Mouse (Mus musculus) intestine, postnatal 0 days (tissue): Measurements from ENCODE around the gene Gm34653. TPM values are rescaled to one million over a fixed set of nuclear protein-coding genes. Genes with fewer than 3 reads are reported as not detected.
A peak's percentile ranks its signal among the peaks of the same experiment; 100 is the strongest.

Source experiments
- ATAC-seq: fragments of 200-750 bp; cut with Nextera tagmentation; 2 replicates; pipeline ENCODE4 v1.8.0; 2017; ENCODE audit warnings: mild to moderate bottlenecking, moderate TSS enrichment, moderate library complexity
- H3K27ac ChIP-seq: fragments of 300-500 bp; sonication (generic); 2 replicates; pipeline ENCODE4 v1.5.1; 2014; ENCODE audit warnings: mild to moderate bottlenecking, low read depth, low read length, moderate library complexity
- H3K27me3 ChIP-seq: fragments of 300-500 bp; sonication (generic); replicated peaks from 2 replicates; pipeline ENCODE4 v1.6.1; 2014; ENCODE audit warnings: low read length, mixed read lengths; ENCODE audit not compliant: control insufficient read depth, insufficient read depth
- H3K36me3 ChIP-seq: fragments of 300-500 bp; sonication (generic); 2 replicates; pipeline ENCODE4 v1.6.1; 2014; ENCODE audit warnings: mild to moderate bottlenecking, moderate library complexity; ENCODE audit not compliant: control insufficient read depth, insufficient read depth
- H3K4me1 ChIP-seq: fragments of 300-500 bp; sonication (generic); replicated peaks from 2 replicates; pipeline ENCODE4 v1.6.1; 2014; ENCODE audit warnings: antibody characterized with exemption, low read length, mixed read lengths; ENCODE audit not compliant: control insufficient read depth, insufficient read depth
- H3K4me2 ChIP-seq: fragments of 300-500 bp; sonication (generic); replicated peaks from 2 replicates; pipeline ENCODE4 v1.6.1; 2014; ENCODE audit warnings: low read depth, mild to moderate bottlenecking, moderate library complexity
- H3K4me3 ChIP-seq: fragments of 300-500 bp; sonication (generic); 2 replicates; pipeline ENCODE4 v1.5.1; 2014; ENCODE audit warnings: low read depth, low read length
- H3K9ac ChIP-seq: fragments of 300-500 bp; sonication (generic); 2 replicates; pipeline ENCODE4 v1.6.1; 2014; ENCODE audit warnings: mild to moderate bottlenecking, low read depth, low read length
- H3K9me3 ChIP-seq: fragments of 300-500 bp; sonication (generic); 2 replicates; pipeline ENCODE4 v1.6.1; 2016; ENCODE audit warnings: mixed run types; ENCODE audit not compliant: control insufficient read depth
- CTCF ChIP-seq: sonication (generic); IDR thresholded peaks from 2 replicates; pipeline ENCODE4 v1.5.1; 2016; ENCODE audit warnings: low read depth, mild to moderate bottlenecking, control low read depth, antibody characterized with exemption, moderate library complexity
- WGBS: fragments of 180-500 bp; shearing (Covaris S2); extraction: QIAGEN DNeasy Blood & Tissue Kit; methylation state at CpG from one replicate; pipeline ENCODE4 v1.1.7; 2014; 5-methylcytosine and 5-hydroxymethylcytosine counted together
- polyA plus RNA-seq: library from polyadenylated mRNA; unstranded; fragments of >200 nt; fragmentation: Nextera tagmentation; extraction: Ambion mirVana; gene quantifications from 2 replicates; pipeline ENCODE4 v1.2.1, GENCODE M21; 2015

Gm34653 gene
- polyA plus RNA-seq, 1 experiment from 2014 or later, result not detected

- H3K27me3 ChIP-seq, result no peaks in the 10 kb centered on the region
- H3K4me3 ChIP-seq, result peak within 1 kb of the TSS; percentile 40
- no peaks in the 10 kb centered on the region for H3K36me3 ChIP-seq
- peak within 1 kb of the TSS; percentile 71 for H3K27ac ChIP-seq
- whole genome bisulfite sequencing, result 4% methylated on average over 14 of the region's 14 CpGs
- TF ChIP-seq CTCF, result no peak
- ATAC-seq, result no peak
- H3K4me2 ChIP-seq, result peak within 1 kb of the TSS; percentile 71
- peak within 1 kb of the TSS; percentile 53; the same call in 1 of the 2 replicates for H3K9ac ChIP-seq
- 0 out of 2 replicates have a peak, but pooled peaks cover 11% of the 10 kb centered on the region for H3K4me1 ChIP-seq
- H3K9me3 ChIP-seq, result no peaks in the 10 kb centered on the region
Measured at GRCm38 (mm10) chr2:34874271-34874670, 41.5 kb downstream of the Gm34653 start, which contains the start of gene Cutal. Gene Cutal (plus strand): TSS chr2:34874396.

DNA sequence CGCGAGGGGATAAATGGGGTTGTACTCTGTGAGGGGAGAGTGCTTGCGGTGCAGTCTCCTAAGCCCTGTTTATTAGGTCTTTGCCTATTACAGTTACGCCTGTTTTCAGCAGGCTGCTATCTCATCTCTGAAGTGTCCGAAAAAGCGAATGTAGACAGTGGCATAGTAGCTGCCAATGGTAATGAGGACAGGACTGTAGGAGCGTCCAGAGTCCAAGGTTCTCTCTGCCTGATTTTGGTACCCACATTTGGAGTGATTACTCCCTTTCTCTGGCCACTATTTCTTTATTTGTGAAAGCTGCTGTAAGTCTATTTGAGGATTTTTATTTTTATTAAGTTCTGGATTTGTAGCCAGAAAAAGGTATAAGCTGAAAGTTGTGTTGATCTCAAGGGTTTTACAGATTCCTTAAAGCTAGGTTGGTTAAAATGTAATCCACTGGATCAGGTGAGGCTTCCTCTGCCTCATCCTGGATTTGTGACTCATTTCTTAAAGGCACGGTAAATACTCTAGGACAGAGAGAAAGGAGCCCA is 42.1 kb downstream of the Gm34653 start, which contains the start of gene Psmd5:
Psmd5 (minus strand) TSS at position 153 of the 530 bp plus-strand sequence.
- peak within 1 kb of the TSS; percentile 71 for H3K4me2 ChIP-seq
- ATAC-seq, result no peak
- no peaks in the 10 kb centered on the region for H3K9me3 ChIP-seq
- peak within 1 kb of the TSS; percentile 53; the same call in 1 of the 2 replicates for H3K9ac ChIP-seq
- H3K4me1 ChIP-seq, result 0 out of 2 replicates have a peak, but pooled peaks cover 11% of the 10 kb centered on the region
- no peaks in the 10 kb centered on the region for H3K36me3 ChIP-seq
- TF ChIP-seq CTCF, result 0 out of 2 replicates have a peak, but pooled peaks have one; percentile 8
- 8% methylated on average over 8 of the region's 8 CpGs for WGBS
- peak within 1 kb of the TSS; percentile 71 for H3K27ac ChIP-seq
- no peaks in the 10 kb centered on the region for H3K27me3 ChIP-seq
- H3K4me3 ChIP-seq, result peak within 1 kb of the TSS; percentile 40

DNA sequence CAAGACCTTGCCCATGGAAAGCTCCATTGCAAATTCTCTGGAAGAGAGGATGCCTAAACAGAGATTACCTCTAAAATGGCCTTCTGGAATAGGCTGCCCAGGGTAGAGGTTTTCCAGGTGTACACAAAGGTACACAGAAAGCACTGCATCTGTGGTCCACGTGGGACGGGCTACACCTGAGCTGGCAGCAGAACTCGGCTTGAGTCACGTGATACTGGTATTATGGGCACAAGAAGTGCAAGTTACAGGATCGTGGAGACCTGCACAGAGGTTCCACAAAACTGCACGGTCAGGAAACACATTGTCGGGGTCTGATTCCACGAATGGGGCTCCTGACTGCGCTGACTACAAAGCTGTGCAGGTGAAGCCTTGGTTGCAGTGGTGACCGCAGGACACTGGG is 47.2 kb downstream of the Gm34653 start:
- no peak for ATAC-seq
- Histone ChIP-seq H3K9ac (no peak overlapping the region), H3K9me3 (no peaks in the 10 kb centered on the region), H3K36me3 (no peaks in the 10 kb centered on the region), H3K4me3 (no peak overlapping the region), H3K4me2 (no peak overlapping the region), H3K27me3 (no peaks in the 10 kb centered on the region), H3K4me1 (0 out of 2 replicates have a peak, but pooled peaks cover 3% of the 10 kb centered on the region), H3K27ac (no peak overlapping the region)
- 88% methylated on average over 10 of the region's 10 CpGs for WGBS
- TF ChIP-seq CTCF, result no peak

GRCm38 (mm10) chr2:34882757-34883156 is 50.0 kb downstream of the Gm34653 start:
- Histone ChIP-seq H3K27ac (no peak overlapping the region), H3K36me3 (no peaks in the 10 kb centered on the region), H3K4me3 (no peak overlapping the region), H3K4me1 (0 out of 2 replicates have a peak, but pooled peaks cover 3% of the 10 kb centered on the region), H3K9ac (no peak overlapping the region), H3K27me3 (no peaks in the 10 kb centered on the region), H3K4me2 (no peak overlapping the region), H3K9me3 (no peaks in the 10 kb centered on the region)
- TF ChIP-seq CTCF, result no peak
- ATAC-seq, result no peak; the same call in 1 of the 2 replicates
- WGBS, result 51% methylated on average over 2 of the region's 2 CpGs

- H3K36me3 ChIP-seq, result no peaks in the 10 kb centered on the region
- no peak overlapping the region for H3K4me2 ChIP-seq
- no peak overlapping the region for H3K9ac ChIP-seq
- peak overlapping the region; percentile 75 for H3K27ac ChIP-seq
- no peaks in the 10 kb centered on the region for H3K27me3 ChIP-seq
- TF ChIP-seq CTCF, result no peak
- H3K9me3 ChIP-seq, result no peaks in the 10 kb centered on the region
- peak; percentile 93 for ATAC-seq
- no peak overlapping the region for H3K4me3 ChIP-seq
- 22% methylated on average over 5 of the region's 5 CpGs for WGBS
- 0 out of 2 replicates have a peak, but pooled peaks cover 3% of the 10 kb centered on the region for H3K4me1 ChIP-seq
Measured at GRCm38 (mm10) chr2:34883190-34883589, 50.4 kb downstream of the Gm34653 start.

GRCm38 (mm10) chr2:34884186-34884585 is 51.4 kb downstream of the Gm34653 start:
- no peak for TF ChIP-seq CTCF
- Histone ChIP-seq H3K4me1 (no peaks in the 10 kb centered on the region), H3K9ac (no peak overlapping the region), H3K9me3 (no peaks in the 10 kb centered on the region), H3K27ac (no peak overlapping the region), H3K4me2 (no peak overlapping the region), H3K4me3 (no peak overlapping the region), H3K27me3 (no peaks in the 10 kb centered on the region), H3K36me3 (no peaks in the 10 kb centered on the region)
- WGBS, result 71% methylated on average over 2 of the region's 2 CpGs
- ATAC-seq, result no peak

Other genes with a start within 250 kb of the Gm34653 start
- 31.3 and 34.6 TPM in 2 replicates for gene Gapvd1, start 77.8 kb upstream of the Gm34653 start, polyA plus RNA-seq
- gene Hspa5, start 61.0 kb upstream of the Gm34653 start, polyA plus RNA-seq, result 456 and 457 TPM in 2 replicates
- 19.1 and 19.6 TPM in 2 replicates for gene Rabepk, start 33.1 kb upstream of the Gm34653 start, polyA plus RNA-seq
- 36.8 and 39.7 TPM in 2 replicates for gene Fbxw2, start 6.7 kb upstream of the Gm34653 start, polyA plus RNA-seq
- gene Cutal, start 41.4 kb downstream of the Gm34653 start, polyA plus RNA-seq, result 16.4 and 17.6 TPM in 2 replicates
- gene Psmd5, start 42.0 kb downstream of the Gm34653 start, polyA plus RNA-seq, result 47.5 and 52.2 TPM in 2 replicates
- gene Phf19, start 81.0 kb downstream of the Gm34653 start, polyA plus RNA-seq, result 2.7 and 2.9 TPM in 2 replicates
- gene Traf1, start 128.8 kb downstream of the Gm34653 start, polyA plus RNA-seq, result 1.1 and 1.6 TPM in 2 replicates
- 0.14 and 0.20 TPM in 2 replicates for gene Hc, start 228.4 kb downstream of the Gm34653 start, polyA plus RNA-seq